Mouse (Mus musculus): ENCODE data around the gene Grid2. TPM values are rescaled to one million over a fixed set of nuclear protein-coding genes. Genes with fewer than 3 reads are reported as not detected.

The Grid2 gene
- polyA plus RNA-seq (2014; fragmentation: Nextera tagmentation; extraction: Ambion mirVana), result 1.7 and 2.2 TPM in 2 replicates

DNA sequence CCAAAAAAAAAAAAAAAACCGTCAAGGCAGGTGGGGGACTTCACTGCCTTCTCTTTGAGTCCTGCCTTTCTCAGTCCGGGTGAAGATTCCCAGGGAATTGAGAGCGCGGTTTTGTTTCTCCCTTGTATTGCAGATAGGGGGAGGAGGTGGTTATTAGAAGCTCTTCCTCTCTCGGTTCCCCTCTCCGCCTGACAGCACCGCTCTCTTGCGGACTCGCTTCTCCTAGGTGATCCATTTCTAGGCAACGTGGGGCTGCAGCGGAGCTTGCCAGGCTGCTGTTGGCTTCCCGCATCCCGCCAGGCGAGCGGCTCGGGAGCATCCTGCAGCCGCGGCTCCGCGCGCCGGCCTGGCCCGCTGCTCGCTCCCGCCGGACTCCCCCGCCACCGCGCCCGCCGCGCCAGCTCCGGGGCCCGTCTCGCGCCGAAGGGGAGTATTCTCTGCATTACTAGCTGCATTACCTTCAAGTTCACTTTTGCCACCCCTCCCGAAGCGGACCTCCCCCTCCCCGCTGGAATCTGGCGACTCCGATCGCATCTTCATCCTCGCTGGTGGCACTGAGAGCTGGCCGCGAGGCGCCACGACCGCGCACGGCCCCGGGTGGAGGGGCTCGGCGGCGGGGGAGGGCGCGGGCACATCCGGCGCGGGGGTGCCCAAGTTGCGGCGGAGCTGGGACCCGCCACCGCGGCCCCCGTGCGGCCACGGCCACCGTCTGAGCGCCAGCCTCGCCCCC, at the start of gene Grid2:
Grid2 (plus strand) TSS at position 51 of the 730 bp plus-strand sequence.
- H3K4me2 ChIP-seq (replicated peaks; ENCODE audit: low read depth, low read length), result peak within 1 kb of the TSS; percentile 93
- under 1% methylated on average over 71 of the region's 71 CpGs for WGBS
- no peak within 1 kb of the TSS for H3K27ac ChIP-seq (ENCODE audit: low read length)
- no peaks in the 10 kb centered on the region for H3K9me3 ChIP-seq (ENCODE audit: control insufficient read depth, low read depth, low read length)
- peak; percentile 49; the same call in 1 of the 2 replicates for ATAC-seq (ENCODE audit: insufficient number of reproducible peaks, insufficient read depth, low FRiP score, low read depth)
- H3K4me1 ChIP-seq (ENCODE audit: control insufficient read depth, insufficient read depth, low read length), result peaks cover 5% of the 10 kb centered on the region; the same call in 1 of the 2 replicates
- peak within 1 kb of the TSS; percentile 25; the same call in 1 of the 2 replicates for H3K9ac ChIP-seq (replicated peaks; ENCODE audit: low read depth, low read length)
- peak within 1 kb of the TSS; percentile 69 for H3K4me3 ChIP-seq (ENCODE audit: low read depth, low read length)
- H3K36me3 ChIP-seq (ENCODE audit: control insufficient read depth, insufficient read depth, low read length), result no peaks in the 10 kb centered on the region
- no peaks in the 10 kb centered on the region; the same call in 1 of the 2 replicates for H3K27me3 ChIP-seq (ENCODE audit: control insufficient read depth, insufficient read depth, low read length)

DNA sequence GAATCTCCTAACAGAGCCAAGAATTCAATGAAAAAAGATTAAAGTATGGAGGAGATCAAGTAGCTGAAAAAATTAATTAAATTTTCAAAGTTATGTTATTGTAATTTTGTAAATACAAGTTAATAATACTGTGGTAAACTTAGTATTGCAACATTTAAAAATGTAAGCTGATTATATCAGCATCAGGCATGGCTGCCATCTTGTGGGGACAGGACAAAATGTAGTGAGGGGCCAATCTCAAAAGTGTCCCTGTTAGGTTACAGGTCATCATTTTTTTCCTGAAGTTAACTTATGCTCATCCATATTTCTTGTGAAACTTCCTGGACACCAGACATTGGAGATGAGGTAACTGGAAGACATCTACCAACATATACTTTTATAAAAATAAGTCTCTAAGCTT, 4.9 kb upstream of the Grid2 start:
- H3K4me1 ChIP-seq (ENCODE audit: control insufficient read depth, insufficient read depth, low read length), result no peaks in the 10 kb centered on the region
- no peak overlapping the region for H3K9ac ChIP-seq (replicated peaks; ENCODE audit: low read depth, low read length)
- H3K36me3 ChIP-seq (ENCODE audit: control insufficient read depth, insufficient read depth, low read length), result no peaks in the 10 kb centered on the region
- H3K27me3 ChIP-seq (ENCODE audit: control insufficient read depth, insufficient read depth, low read length), result no peaks in the 10 kb centered on the region; the same call in 1 of the 2 replicates
- no peak for ATAC-seq (ENCODE audit: insufficient number of reproducible peaks, insufficient read depth, low FRiP score, low read depth)
- no peak overlapping the region for H3K27ac ChIP-seq (ENCODE audit: low read length)
- H3K9me3 ChIP-seq (ENCODE audit: control insufficient read depth, low read depth, low read length), result no peaks in the 10 kb centered on the region
- no peak overlapping the region for H3K4me2 ChIP-seq (replicated peaks; ENCODE audit: low read depth, low read length)
- H3K4me3 ChIP-seq (ENCODE audit: low read depth, low read length), result no peak overlapping the region

DNA sequence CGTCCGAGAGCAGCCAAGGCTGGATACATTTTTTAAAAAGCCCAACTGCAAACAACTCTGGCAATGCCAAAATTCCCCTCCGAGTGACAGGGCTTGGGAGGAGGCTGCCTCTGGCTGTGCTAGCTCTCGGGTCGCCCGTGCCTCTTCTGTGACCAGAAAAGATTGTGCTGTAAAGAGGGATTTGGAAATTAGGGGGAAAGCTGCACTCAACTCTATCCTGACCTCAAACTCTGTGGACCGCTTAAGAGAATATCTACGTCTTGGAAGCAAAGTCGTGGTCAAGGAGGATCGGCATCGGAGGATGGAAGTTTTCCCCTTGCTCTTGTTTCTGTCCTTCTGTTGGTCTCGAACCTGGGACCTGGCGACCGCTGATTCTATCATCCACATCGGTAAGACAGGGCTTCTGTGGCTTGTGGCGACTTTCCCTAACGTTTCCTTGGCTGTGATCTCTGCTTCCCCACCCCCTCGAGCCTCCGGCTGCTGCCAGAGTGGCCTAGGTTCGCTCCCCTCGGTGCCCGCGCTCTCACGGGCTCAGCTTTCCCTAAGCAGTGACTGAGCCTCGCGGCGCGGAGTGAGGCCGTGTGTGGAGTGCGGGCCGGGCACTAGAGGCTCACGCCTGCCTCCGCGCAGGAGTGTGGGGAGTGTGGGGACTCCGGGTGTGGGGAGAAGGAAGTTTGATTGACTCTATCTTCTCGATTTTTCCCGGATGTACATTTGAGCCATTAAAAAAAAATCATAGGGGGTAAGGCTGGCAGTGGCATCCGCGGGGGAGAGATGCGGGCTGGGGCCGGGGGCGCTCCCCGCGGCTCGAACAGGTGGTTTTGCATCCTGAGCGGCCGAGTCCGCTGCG, 1.1 kb downstream of the Grid2 start:
- no peaks in the 10 kb centered on the region; the same call in 1 of the 2 replicates for H3K27me3 ChIP-seq (ENCODE audit: control insufficient read depth, insufficient read depth, low read length)
- no peaks in the 10 kb centered on the region for H3K9me3 ChIP-seq (ENCODE audit: control insufficient read depth, low read depth, low read length)
- peak overlapping the region; percentile 69 for H3K4me3 ChIP-seq (ENCODE audit: low read depth, low read length)
- H3K27ac ChIP-seq (ENCODE audit: low read length), result no peak overlapping the region
- H3K36me3 ChIP-seq (ENCODE audit: control insufficient read depth, insufficient read depth, low read length), result no peaks in the 10 kb centered on the region
- H3K9ac ChIP-seq (replicated peaks; ENCODE audit: low read depth, low read length), result peak overlapping the region; percentile 25; the same call in 1 of the 2 replicates
- peak overlapping the region; percentile 93 for H3K4me2 ChIP-seq (replicated peaks; ENCODE audit: low read depth, low read length)
- peak; percentile 42; the same call in 1 of the 2 replicates for ATAC-seq (ENCODE audit: insufficient number of reproducible peaks, insufficient read depth, low FRiP score, low read depth)
- WGBS, result under 1% methylated on average over 49 of the region's 49 CpGs
- peaks cover 5% of the 10 kb centered on the region; the same call in 1 of the 2 replicates for H3K4me1 ChIP-seq (ENCODE audit: control insufficient read depth, insufficient read depth, low read length)

DNA sequence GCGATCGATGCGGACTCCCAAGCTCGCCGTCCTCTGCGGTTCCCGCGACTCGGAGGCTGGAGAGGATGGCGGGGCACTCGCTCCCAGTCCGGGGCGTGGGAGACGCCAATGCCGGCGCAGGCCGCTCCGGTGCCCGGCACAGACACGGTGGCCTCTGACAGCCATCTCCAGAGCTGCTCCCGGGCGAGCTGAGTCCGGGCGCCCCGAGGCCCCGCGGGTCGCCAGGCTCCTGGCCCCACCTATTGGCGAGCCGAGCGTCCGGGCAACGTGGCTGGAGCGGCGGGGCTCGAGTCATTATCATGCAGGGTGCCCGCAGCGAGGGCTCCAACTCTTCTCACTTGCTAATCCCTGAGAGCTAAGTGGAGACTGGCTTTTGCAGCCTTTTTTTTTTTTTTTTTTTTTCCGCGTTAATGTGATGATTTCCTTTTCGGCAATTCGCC, 1.8 kb downstream of the Grid2 start:
- peak; percentile 83 for ATAC-seq (ENCODE audit: insufficient number of reproducible peaks, insufficient read depth, low FRiP score, low read depth)
- H3K27me3 ChIP-seq (ENCODE audit: control insufficient read depth, insufficient read depth, low read length), result no peaks in the 10 kb centered on the region; the same call in 1 of the 2 replicates
- H3K36me3 ChIP-seq (ENCODE audit: control insufficient read depth, insufficient read depth, low read length), result no peaks in the 10 kb centered on the region
- H3K9me3 ChIP-seq (ENCODE audit: control insufficient read depth, low read depth, low read length), result no peaks in the 10 kb centered on the region
- under 1% methylated on average over 42 of the region's 42 CpGs for WGBS
- H3K4me2 ChIP-seq (replicated peaks; ENCODE audit: low read depth, low read length), result peak overlapping the region; percentile 93
- H3K4me3 ChIP-seq (ENCODE audit: low read depth, low read length), result peak overlapping the region; percentile 69
- H3K9ac ChIP-seq (replicated peaks; ENCODE audit: low read depth, low read length), result 0 out of 2 replicates have a peak overlapping the region, but pooled peaks have one; percentile 25
- H3K4me1 ChIP-seq (ENCODE audit: control insufficient read depth, insufficient read depth, low read length), result peaks cover 5% of the 10 kb centered on the region; the same call in 1 of the 2 replicates
- H3K27ac ChIP-seq (ENCODE audit: low read length), result no peak overlapping the region

DNA sequence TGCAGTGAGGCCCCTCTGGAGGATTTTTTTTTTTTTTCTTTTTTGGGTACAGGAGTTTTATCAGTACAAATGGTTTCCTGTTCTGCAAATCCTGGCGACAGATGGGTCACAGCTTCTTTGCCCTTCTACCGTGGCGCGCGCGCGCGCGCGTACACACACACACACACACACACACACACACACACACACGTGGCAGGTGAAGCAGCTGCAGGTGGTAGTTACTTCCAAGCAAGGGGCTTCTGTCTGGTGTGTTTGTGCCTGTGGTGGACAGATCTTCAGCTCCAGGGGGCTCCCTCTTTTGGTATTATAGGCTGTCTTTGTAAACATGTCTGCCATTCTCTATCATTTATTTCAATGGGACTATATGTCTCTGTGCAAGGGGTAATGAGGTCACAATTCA, 2.2 kb downstream of the Grid2 start:
- H3K27ac ChIP-seq (ENCODE audit: low read length), result no peak overlapping the region
- no peaks in the 10 kb centered on the region; the same call in 1 of the 2 replicates for H3K27me3 ChIP-seq (ENCODE audit: control insufficient read depth, insufficient read depth, low read length)
- under 1% methylated on average over 11 of the region's 11 CpGs for WGBS
- H3K36me3 ChIP-seq (ENCODE audit: control insufficient read depth, insufficient read depth, low read length), result no peaks in the 10 kb centered on the region
- no peaks in the 10 kb centered on the region for H3K9me3 ChIP-seq (ENCODE audit: control insufficient read depth, low read depth, low read length)
- H3K9ac ChIP-seq (replicated peaks; ENCODE audit: low read depth, low read length), result no peak overlapping the region
- no peak for ATAC-seq (ENCODE audit: insufficient number of reproducible peaks, insufficient read depth, low FRiP score, low read depth)
- peak overlapping the region; percentile 93 for H3K4me2 ChIP-seq (replicated peaks; ENCODE audit: low read depth, low read length)
- H3K4me3 ChIP-seq (ENCODE audit: low read depth, low read length), result peak overlapping the region; percentile 69
- peaks cover 5% of the 10 kb centered on the region; the same call in 1 of the 2 replicates for H3K4me1 ChIP-seq (ENCODE audit: control insufficient read depth, insufficient read depth, low read length)

DNA sequence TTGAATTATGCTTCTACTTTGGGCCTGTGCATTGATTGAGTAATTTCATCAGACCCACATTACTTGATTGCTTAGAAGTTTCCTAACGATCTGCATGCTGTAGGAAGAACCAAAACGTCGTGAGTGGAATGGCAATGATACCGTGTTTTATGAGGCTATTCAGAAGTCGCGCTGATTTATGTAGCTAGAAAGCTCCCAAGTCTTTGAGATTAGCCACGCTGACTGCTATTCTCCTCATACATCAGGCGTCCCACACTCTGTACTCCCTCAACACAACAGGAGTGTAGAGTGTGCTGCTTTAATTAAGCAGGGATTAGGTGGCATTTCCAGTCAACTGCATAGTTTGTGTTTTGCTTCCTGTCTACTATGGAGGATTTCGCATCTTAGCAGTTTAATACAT, 4.1 kb downstream of the Grid2 start:
- Histone ChIP-seq H3K27ac (ENCODE audit: low read length) (no peak overlapping the region), H3K4me3 (ENCODE audit: low read depth, low read length) (no peak overlapping the region), H3K27me3 (ENCODE audit: control insufficient read depth, insufficient read depth, low read length) (no peaks in the 10 kb centered on the region), H3K9ac (replicated peaks; ENCODE audit: low read depth, low read length) (no peak overlapping the region), H3K4me1 (ENCODE audit: control insufficient read depth, insufficient read depth, low read length) (peaks cover 5% of the 10 kb centered on the region; the same call in 1 of the 2 replicates), H3K4me2 (replicated peaks; ENCODE audit: low read depth, low read length) (no peak overlapping the region), H3K36me3 (ENCODE audit: control insufficient read depth, insufficient read depth, low read length) (no peaks in the 10 kb centered on the region), H3K9me3 (ENCODE audit: control insufficient read depth, low read depth, low read length) (no peaks in the 10 kb centered on the region)
- 59% methylated on average over 9 of the region's 9 CpGs for WGBS
- ATAC-seq (ENCODE audit: insufficient number of reproducible peaks, insufficient read depth, low FRiP score, low read depth), result no peak

DNA sequence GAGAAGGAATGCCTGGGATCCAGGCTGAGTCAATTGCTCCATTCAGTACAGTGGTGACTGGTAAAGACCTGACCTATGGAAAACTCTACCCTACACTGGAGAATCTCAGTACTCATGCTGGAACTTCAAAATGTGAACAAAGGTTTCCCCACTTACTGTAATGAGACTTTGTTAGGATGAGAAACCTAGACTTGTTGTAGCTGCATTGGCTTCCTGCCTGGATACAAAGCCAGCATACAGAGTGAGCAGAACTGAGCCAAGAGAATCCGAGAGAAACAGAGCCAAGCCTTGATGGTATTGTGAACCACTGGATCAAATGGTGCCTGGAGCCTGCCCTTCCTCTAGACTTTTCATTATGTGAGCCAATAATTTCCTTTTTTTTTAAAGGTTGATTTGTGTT, 28.7 kb downstream of the Grid2 start:
- Histone ChIP-seq H3K9ac (replicated peaks; ENCODE audit: low read depth, low read length) (no peak overlapping the region), H3K27me3 (ENCODE audit: control insufficient read depth, insufficient read depth, low read length) (no peaks in the 10 kb centered on the region), H3K4me2 (replicated peaks; ENCODE audit: low read depth, low read length) (no peak overlapping the region), H3K9me3 (ENCODE audit: control insufficient read depth, low read depth, low read length) (no peaks in the 10 kb centered on the region), H3K4me1 (ENCODE audit: control insufficient read depth, insufficient read depth, low read length) (no peaks in the 10 kb centered on the region), H3K27ac (ENCODE audit: low read length) (no peak overlapping the region), H3K36me3 (ENCODE audit: control insufficient read depth, insufficient read depth, low read length) (no peaks in the 10 kb centered on the region), H3K4me3 (ENCODE audit: low read depth, low read length) (no peak overlapping the region)
- WGBS, result 74% methylated on average over 1 of the region's 1 CpGs
- ATAC-seq (ENCODE audit: insufficient number of reproducible peaks, insufficient read depth, low FRiP score, low read depth), result no peak

DNA sequence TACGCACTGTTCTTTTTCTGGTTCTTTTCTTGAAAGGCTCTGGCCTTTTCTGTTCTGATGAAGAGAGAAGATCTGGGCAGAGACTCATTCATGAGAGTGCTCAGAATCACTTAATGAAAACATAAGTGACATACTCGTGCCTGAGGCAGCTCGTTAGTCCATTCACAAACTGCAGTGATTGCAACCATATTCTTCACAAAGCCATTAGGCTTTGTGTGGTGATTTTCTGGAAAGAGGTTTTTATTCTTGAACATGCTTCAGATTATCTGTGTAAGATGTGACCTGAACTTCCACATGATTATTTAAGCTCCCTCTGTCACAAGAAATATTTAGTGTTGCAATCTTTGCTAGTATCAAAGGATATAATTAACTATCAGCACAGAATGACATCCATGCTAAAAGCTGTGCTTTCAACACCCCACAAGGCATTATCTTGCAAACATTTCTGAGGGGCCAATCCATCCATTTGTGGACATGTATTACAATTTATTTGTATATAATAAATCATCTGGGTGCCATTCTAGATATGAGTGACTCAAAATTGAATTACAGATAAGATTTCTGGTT, 86.8 kb downstream of the Grid2 start:
- Histone ChIP-seq H3K4me1 (ENCODE audit: control insufficient read depth, insufficient read depth, low read length) (no peaks in the 10 kb centered on the region), H3K9ac (replicated peaks; ENCODE audit: low read depth, low read length) (no peak overlapping the region), H3K27ac (ENCODE audit: low read length) (no peak overlapping the region), H3K4me2 (replicated peaks; ENCODE audit: low read depth, low read length) (no peak overlapping the region), H3K9me3 (ENCODE audit: control insufficient read depth, low read depth, low read length) (no peaks in the 10 kb centered on the region), H3K4me3 (ENCODE audit: low read depth, low read length) (no peak overlapping the region), H3K36me3 (ENCODE audit: control insufficient read depth, insufficient read depth, low read length) (no peaks in the 10 kb centered on the region), H3K27me3 (ENCODE audit: control insufficient read depth, insufficient read depth, low read length) (no peaks in the 10 kb centered on the region)
- 60% methylated on average over 3 of the region's 3 CpGs for WGBS
- no peak for ATAC-seq (ENCODE audit: insufficient number of reproducible peaks, insufficient read depth, low FRiP score, low read depth)
